Mouse (Mus musculus): ENCODE results near the gene Serpinb3b. TPM values are rescaled to one million over a fixed set of nuclear protein-coding genes. Genes with fewer than 3 reads are reported as not detected.
"Not testable (repeated sequence)": the region's sequence is repeated elsewhere in the genome, so short reads cannot be mapped to it uniquely, and the experiment has no call there.

Gene Serpinb3b
- polyA plus RNA-seq (2015; fragmentation: Nextera tagmentation; extraction: Ambion mirVana) = not detected in 2 replicates

GRCm38 (mm10) chr1:107278261-107278660 lies at the start of gene Serpinb3b, which contains the start of gene Serpinb3c:
Serpinb3b (minus strand) TSS chr1:107278361.
Serpinb3c (minus strand) TSS chr1:107278371.
- H3K9me3 ChIP-seq; H3K27me3 ChIP-seq (replicated peaks); H3K27ac ChIP-seq: not testable (repeated sequence)

GRCm38 (mm10) chr1:107243170-107243569 lies 35.0 kb downstream of the Serpinb3b start:
- not testable (repeated sequence) for H3K27ac ChIP-seq; H3K4me2 ChIP-seq; H3K4me3 ChIP-seq; H3K4me1 ChIP-seq; H3K9ac ChIP-seq; H3K36me3 ChIP-seq (replicated peaks); H3K27me3 ChIP-seq (replicated peaks); H3K9me3 ChIP-seq
- 50% methylated on average over 3 of the region's 3 CpGs for WGBS
- ATAC-seq (replicated peaks) = peak; percentile 54; the same call in 1 of the 2 replicates

More at GRCm38 (mm10) chr1:107278261-107278660, at the start of gene Serpinb3b, which contains the start of gene Serpinb3c:
- H3K36me3 ChIP-seq (replicated peaks); H3K4me2 ChIP-seq; H3K4me3 ChIP-seq; H3K9ac ChIP-seq; ATAC-seq (replicated peaks); H3K4me1 ChIP-seq: not testable (repeated sequence)

- H3K9me3 ChIP-seq; H3K36me3 ChIP-seq (replicated peaks); H3K4me3 ChIP-seq; ATAC-seq (replicated peaks); H3K4me1 ChIP-seq; H3K27ac ChIP-seq; H3K9ac ChIP-seq; H3K27me3 ChIP-seq (replicated peaks); H3K4me2 ChIP-seq: not testable (repeated sequence)
- WGBS = 72% methylated on average over 1 of the region's 1 CpGs
Observed at GRCm38 (mm10) chr1:107217276-107217675, 60.9 kb downstream of the Serpinb3b start.

- not testable (repeated sequence) for ATAC-seq (replicated peaks)
Observed at GRCm38 (mm10) chr1:107127453-107127852, 150.7 kb downstream of the Serpinb3b start.

More at GRCm38 (mm10) chr1:107127453-107127852, 150.7 kb downstream of the Serpinb3b start:
- H3K4me2 ChIP-seq; H3K4me1 ChIP-seq; H3K27me3 ChIP-seq (replicated peaks); H3K4me3 ChIP-seq; H3K27ac ChIP-seq; H3K36me3 ChIP-seq (replicated peaks); H3K9me3 ChIP-seq; H3K9ac ChIP-seq: not testable (repeated sequence)

Other genes with a start within 250 kb of the Serpinb3b start
- not detected in 2 replicates for gene Serpinb3a, start 226.1 kb downstream of the Serpinb3b start, polyA plus RNA-seq (2015; fragmentation: Nextera tagmentation; extraction: Ambion mirVana)
- gene Serpinb3d, start 194.9 kb downstream of the Serpinb3b start, polyA plus RNA-seq (2015; fragmentation: Nextera tagmentation; extraction: Ambion mirVana) = not detected in 2 replicates
- not detected in 2 replicates for gene Serpinb3c, start within 50 bp of the Serpinb3b start, polyA plus RNA-seq (2015; fragmentation: Nextera tagmentation; extraction: Ambion mirVana)
- not detected in 2 replicates for gene Serpinb11, start 82.8 kb upstream of the Serpinb3b start, polyA plus RNA-seq (2015; fragmentation: Nextera tagmentation; extraction: Ambion mirVana)
- not detected in 2 replicates for gene Serpinb7, start 121.3 kb upstream of the Serpinb3b start, polyA plus RNA-seq (2015; fragmentation: Nextera tagmentation; extraction: Ambion mirVana)
- not detected in 2 replicates for gene Serpinb2, start 233.1 kb upstream of the Serpinb3b start, polyA plus RNA-seq (2015; fragmentation: Nextera tagmentation; extraction: Ambion mirVana)